Mouse (Mus musculus): ENCODE results near the gene Gpr45. TPM values are rescaled to one million over a fixed set of nuclear protein-coding genes. Genes with fewer than 3 reads are reported as not detected.

The Gpr45 gene
- not detected in 2 replicates for polyA plus RNA-seq (2012)

DNA sequence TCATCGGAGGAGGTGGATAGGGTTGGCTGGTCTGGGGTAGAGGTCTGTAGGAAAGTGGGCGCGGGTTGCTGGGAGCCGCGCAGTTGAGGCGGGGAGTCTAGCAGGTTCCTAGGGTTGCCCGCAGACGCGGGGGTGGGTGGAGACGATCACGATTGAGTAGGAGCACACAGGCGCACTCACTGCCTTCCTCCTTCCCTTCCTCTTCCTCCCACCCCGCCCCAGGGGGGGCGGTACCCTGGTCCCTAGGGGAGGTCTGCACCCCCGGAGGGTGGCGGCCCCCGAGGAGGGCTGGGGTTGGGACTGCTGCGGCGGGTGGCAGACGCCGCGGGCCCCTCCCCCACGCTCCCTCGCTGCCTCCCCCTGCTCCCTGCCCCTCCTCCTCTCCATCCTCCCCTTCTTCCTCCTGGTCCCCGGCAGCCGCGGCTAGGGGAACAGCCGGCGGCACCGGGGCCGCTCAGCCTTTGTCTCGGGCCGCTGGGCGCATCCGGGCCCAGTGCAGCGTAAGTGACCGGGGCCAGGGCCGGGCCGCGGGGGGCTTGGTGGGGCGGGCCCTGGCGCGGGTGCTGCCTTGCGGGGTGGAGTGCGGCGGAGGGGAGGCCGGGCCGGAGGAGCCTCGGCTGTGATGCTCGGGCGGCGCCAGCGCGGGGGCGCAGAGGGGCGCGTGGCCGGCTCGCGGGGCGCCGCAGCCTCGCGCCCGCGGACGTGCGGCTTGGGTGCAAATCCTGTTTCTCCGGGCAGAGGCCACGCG, at the start of gene Gpr45:
TSS of gene Gpr45 (plus strand) at position 139 of the 748 bp plus-strand sequence.
- peak within 1 kb of the TSS; percentile 24 for H3K4me3 ChIP-seq (replicated peaks)
- H3K27me3 ChIP-seq (ENCODE audit: control insufficient read depth), result peaks cover 37% of the 10 kb centered on the region
- TF ChIP-seq TAL1 (IDR thresholded peaks at IDR 0.05; ENCODE audit: low read length) (no peak), GATA1 (IDR thresholded peaks at IDR 0.05; ENCODE audit: low read length) (no peak)
- H3K36me3 ChIP-seq (ENCODE audit: control insufficient read depth), result no peaks in the 10 kb centered on the region
- H3K4me1 ChIP-seq (ENCODE audit: control insufficient read depth), result no peaks in the 10 kb centered on the region
- H3K9me3 ChIP-seq (ENCODE audit: control insufficient read depth, low read length), result no peaks in the 10 kb centered on the region

DNA sequence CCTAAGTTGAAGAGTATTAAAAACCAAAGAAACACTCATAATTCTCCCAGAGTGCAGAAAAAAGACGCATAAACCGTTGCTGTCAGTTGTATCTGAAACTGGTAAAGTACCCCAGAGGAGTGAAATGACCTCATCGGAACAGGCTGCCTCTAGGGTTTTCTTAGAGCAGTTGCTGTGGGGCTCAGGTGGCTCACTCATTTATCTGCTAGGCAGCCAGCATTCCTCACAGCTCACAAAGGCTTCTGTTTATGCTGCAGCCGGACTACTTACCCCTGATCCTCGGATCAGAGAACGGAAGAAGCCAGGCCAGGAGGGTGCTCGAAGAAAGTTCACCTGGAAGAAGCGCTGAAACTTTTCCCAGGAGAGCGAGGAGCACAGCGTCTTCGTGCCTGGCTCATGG, 47.5 kb upstream of the Gpr45 start:
- Histone ChIP-seq H3K9me3 (ENCODE audit: control insufficient read depth, low read length) (no peaks in the 10 kb centered on the region), H3K4me3 (replicated peaks) (no peak overlapping the region), H3K27me3 (ENCODE audit: control insufficient read depth) (no peaks in the 10 kb centered on the region), H3K4me1 (ENCODE audit: control insufficient read depth) (no peaks in the 10 kb centered on the region), H3K36me3 (ENCODE audit: control insufficient read depth) (peaks cover 46% of the 10 kb centered on the region)
- TF ChIP-seq GATA1 (IDR thresholded peaks at IDR 0.05; ENCODE audit: low read length), result no peak
- TF ChIP-seq TAL1 (IDR thresholded peaks at IDR 0.05; ENCODE audit: low read length), result no peak

DNA sequence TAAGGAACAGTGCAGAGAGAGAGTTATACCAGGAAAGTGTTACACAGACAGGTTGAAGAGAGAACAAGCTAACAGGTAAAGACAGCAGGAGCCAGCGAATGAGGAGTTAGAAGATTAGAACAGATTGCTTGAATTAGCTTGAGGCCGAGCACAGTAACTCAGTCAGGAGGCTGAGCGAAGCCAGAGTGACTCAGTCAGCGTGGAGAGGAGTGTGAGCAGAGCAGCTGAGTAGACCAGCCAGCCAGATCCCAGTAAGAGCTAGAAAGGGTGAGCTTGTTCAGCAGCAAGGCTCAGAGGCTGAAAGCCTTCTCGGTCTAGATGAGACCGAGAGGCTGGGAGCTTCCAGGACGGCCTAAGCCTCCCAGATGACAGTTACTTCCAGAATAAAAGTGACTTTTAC, 46.0 kb upstream of the Gpr45 start:
- TF ChIP-seq GATA1 (IDR thresholded peaks at IDR 0.05; ENCODE audit: low read length) (no peak), TAL1 (IDR thresholded peaks at IDR 0.05; ENCODE audit: low read length) (no peak)

DNA sequence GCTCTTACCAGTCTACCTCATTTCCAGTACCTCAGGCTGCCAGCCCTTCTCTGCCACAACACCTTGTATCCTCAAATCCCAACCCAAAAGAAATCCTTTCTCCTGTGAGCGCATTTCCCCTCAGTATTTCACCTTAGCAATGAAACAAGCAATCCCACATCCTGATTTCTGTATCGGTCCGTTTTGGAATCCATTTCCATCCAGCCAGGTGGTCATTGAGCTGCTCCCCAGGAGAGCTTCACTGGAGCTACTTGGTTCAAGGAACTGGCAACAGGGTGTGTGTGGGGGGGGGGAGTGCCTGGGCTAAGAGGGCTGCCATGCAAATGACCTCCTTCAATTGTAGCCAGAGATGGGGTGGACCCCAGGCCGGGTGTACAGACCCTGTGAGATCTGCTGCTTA, 45.5 kb upstream of the Gpr45 start:
- Histone ChIP-seq H3K4me1 (ENCODE audit: control insufficient read depth) (no peaks in the 10 kb centered on the region), H3K9me3 (ENCODE audit: control insufficient read depth, low read length) (no peaks in the 10 kb centered on the region), H3K4me3 (replicated peaks) (no peak overlapping the region), H3K27me3 (ENCODE audit: control insufficient read depth) (no peaks in the 10 kb centered on the region), H3K36me3 (ENCODE audit: control insufficient read depth) (peaks cover 29% of the 10 kb centered on the region)
- no peak for TF ChIP-seq GATA1 (IDR thresholded peaks at IDR 0.05; ENCODE audit: low read length)
- TF ChIP-seq TAL1 (IDR thresholded peaks at IDR 0.05; ENCODE audit: low read length), result no peak

More for the DNA sequence above, 46.0 kb upstream of the Gpr45 start:
- H3K4me3 ChIP-seq (replicated peaks), result no peak overlapping the region
- H3K27me3 ChIP-seq (ENCODE audit: control insufficient read depth), result no peaks in the 10 kb centered on the region
- H3K4me1 ChIP-seq (ENCODE audit: control insufficient read depth), result no peaks in the 10 kb centered on the region
- H3K9me3 ChIP-seq (ENCODE audit: control insufficient read depth, low read length), result no peaks in the 10 kb centered on the region
- peaks cover 32% of the 10 kb centered on the region for H3K36me3 ChIP-seq (ENCODE audit: control insufficient read depth)

DNA sequence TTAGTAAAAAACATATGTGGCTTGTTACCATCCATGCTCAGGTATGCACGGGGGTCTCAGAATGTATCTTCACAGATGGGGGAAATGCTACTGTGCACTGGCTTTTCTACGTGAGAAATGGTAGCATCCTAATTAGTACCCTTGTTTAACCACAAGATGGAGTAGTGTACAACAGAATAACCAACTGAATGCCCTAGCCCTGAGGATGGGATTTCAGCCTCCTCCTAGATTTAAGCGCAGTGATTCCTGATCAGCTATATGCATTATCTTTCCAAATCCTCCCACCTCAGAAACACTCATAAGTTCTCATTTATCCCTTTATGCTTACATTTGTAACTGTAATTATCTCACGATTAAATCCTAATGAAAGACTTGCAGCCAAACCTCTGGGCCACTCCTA, 37.6 kb upstream of the Gpr45 start:
- H3K9me3 ChIP-seq (ENCODE audit: control insufficient read depth, low read length), result no peaks in the 10 kb centered on the region
- no peaks in the 10 kb centered on the region for H3K27me3 ChIP-seq (ENCODE audit: control insufficient read depth)
- TF ChIP-seq GATA1 (IDR thresholded peaks at IDR 0.05; ENCODE audit: low read length), result no peak
- TF ChIP-seq TAL1 (IDR thresholded peaks at IDR 0.05; ENCODE audit: low read length), result no peak
- H3K36me3 ChIP-seq (ENCODE audit: control insufficient read depth), result no peaks in the 10 kb centered on the region
- no peaks in the 10 kb centered on the region for H3K4me1 ChIP-seq (ENCODE audit: control insufficient read depth)
- no peak overlapping the region for H3K4me3 ChIP-seq (replicated peaks)

DNA sequence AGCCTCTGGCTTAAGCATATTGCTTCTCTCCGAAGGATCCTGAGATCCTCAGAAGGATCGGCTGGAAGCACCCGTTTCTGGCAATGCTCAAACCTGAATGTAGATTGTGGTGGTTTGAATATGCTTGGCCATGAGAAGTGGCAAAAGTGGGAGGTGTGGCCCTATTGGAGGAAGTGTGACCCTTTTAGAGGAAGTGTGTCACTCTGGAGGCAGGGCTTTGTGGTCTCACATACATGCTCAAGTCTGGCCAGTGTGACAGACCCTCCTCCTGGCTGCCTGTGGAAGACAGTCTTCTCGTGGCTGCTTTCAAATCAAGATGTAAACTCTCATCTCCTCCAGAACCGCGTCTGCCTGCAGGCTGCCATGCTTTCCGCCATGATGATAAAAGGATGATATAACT, 36.0 kb upstream of the Gpr45 start:
- H3K36me3 ChIP-seq (ENCODE audit: control insufficient read depth), result no peaks in the 10 kb centered on the region
- no peaks in the 10 kb centered on the region for H3K9me3 ChIP-seq (ENCODE audit: control insufficient read depth, low read length)
- no peaks in the 10 kb centered on the region for H3K27me3 ChIP-seq (ENCODE audit: control insufficient read depth)
- H3K4me3 ChIP-seq (replicated peaks), result no peak overlapping the region
- no peak for TF ChIP-seq GATA1 (IDR thresholded peaks at IDR 0.05; ENCODE audit: low read length)
- TF ChIP-seq TAL1 (IDR thresholded peaks at IDR 0.05; ENCODE audit: low read length), result no peak
- no peaks in the 10 kb centered on the region for H3K4me1 ChIP-seq (ENCODE audit: control insufficient read depth)

DNA sequence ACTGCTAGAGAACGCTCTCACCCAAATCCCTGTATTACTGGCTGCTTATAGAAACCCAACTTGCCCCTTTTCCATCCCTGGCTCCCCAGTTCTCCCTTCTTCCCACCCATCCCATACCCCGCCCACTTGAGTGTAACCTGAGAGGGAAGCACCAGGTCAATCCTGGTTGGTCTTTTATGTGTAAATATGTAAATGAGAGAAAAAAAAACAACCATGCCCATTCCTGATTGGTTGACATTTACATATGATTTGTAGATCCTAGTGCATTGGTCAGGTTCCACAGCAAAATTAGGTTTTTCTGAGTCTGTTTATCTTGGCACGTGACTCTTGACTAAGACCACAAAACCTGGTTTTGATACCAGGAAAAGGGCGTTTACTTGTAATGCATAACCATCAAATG, 34.8 kb upstream of the Gpr45 start:
- no peaks in the 10 kb centered on the region for H3K4me1 ChIP-seq (ENCODE audit: control insufficient read depth)
- no peaks in the 10 kb centered on the region for H3K36me3 ChIP-seq (ENCODE audit: control insufficient read depth)
- no peak overlapping the region for H3K4me3 ChIP-seq (replicated peaks)
- H3K9me3 ChIP-seq (ENCODE audit: control insufficient read depth, low read length), result no peaks in the 10 kb centered on the region
- H3K27me3 ChIP-seq (ENCODE audit: control insufficient read depth), result no peaks in the 10 kb centered on the region
- TF ChIP-seq GATA1 (IDR thresholded peaks at IDR 0.05; ENCODE audit: low read length) (no peak), TAL1 (IDR thresholded peaks at IDR 0.05; ENCODE audit: low read length) (no peak)

DNA sequence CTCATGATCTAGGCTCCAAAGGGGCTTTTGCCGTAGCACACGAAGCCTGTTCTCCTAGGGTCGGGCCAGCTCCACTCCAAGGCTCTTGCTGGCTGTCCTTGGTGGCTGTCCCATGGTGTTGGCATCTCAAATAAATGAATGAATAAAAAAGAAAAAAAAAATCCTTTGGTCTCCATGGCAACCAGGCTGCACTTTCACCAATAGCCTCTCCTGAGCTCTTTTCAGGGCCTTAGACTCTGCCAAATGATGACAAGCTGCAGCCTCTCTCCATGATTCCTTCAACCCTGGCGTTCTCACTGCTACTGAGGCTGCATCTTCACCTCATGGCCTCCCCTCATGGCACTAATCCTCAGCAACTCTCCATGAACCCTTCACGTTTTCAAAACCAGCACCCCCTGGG, 28.7 kb upstream of the Gpr45 start:
- no peak overlapping the region for H3K4me3 ChIP-seq (replicated peaks)

DNA sequence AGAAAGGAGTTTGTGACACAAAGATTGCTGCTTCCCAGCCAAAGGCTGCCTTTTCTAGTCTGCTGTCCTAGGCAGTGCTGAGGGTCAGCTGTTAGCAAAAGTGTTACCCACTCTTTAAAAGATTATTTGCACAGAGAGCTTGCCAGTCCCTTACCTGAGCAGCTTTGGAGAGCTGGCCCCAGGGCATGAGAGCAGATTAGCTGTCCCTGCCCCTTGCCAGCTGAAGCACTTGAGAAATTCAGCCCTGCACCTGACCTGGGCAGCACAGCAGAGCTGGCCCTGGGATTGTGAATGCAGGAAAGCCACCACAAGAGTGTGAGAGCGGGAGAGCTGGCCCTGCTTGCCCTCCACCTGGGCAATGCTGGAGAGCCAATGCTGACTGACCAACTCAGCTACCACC, 19.1 kb upstream of the Gpr45 start:
- no peak for TF ChIP-seq GATA1 (IDR thresholded peaks at IDR 0.05; ENCODE audit: low read length)
- TF ChIP-seq TAL1 (IDR thresholded peaks at IDR 0.05; ENCODE audit: low read length), result no peak
- Histone ChIP-seq H3K4me1 (ENCODE audit: control insufficient read depth) (no peaks in the 10 kb centered on the region), H3K4me3 (replicated peaks) (no peak overlapping the region), H3K9me3 (ENCODE audit: control insufficient read depth, low read length) (peaks cover 3% of the 10 kb centered on the region; the same call in 1 of the 2 replicates), H3K36me3 (ENCODE audit: control insufficient read depth) (no peaks in the 10 kb centered on the region), H3K27me3 (ENCODE audit: control insufficient read depth) (no peaks in the 10 kb centered on the region)

More for the DNA sequence above, 28.7 kb upstream of the Gpr45 start:
- H3K4me1 ChIP-seq (ENCODE audit: control insufficient read depth), result no peaks in the 10 kb centered on the region
- TF ChIP-seq TAL1 (IDR thresholded peaks at IDR 0.05; ENCODE audit: low read length), result no peak
- no peak for TF ChIP-seq GATA1 (IDR thresholded peaks at IDR 0.05; ENCODE audit: low read length)
- H3K27me3 ChIP-seq (ENCODE audit: control insufficient read depth), result no peaks in the 10 kb centered on the region
- no peaks in the 10 kb centered on the region for H3K9me3 ChIP-seq (ENCODE audit: control insufficient read depth, low read length)
- H3K36me3 ChIP-seq (ENCODE audit: control insufficient read depth), result no peaks in the 10 kb centered on the region

Data from erythroblast, embryonic 14.5 days (primary cell).